Mouse (Mus musculus): ENCODE data around the gene Cln3.

The Cln3 gene

DNA sequence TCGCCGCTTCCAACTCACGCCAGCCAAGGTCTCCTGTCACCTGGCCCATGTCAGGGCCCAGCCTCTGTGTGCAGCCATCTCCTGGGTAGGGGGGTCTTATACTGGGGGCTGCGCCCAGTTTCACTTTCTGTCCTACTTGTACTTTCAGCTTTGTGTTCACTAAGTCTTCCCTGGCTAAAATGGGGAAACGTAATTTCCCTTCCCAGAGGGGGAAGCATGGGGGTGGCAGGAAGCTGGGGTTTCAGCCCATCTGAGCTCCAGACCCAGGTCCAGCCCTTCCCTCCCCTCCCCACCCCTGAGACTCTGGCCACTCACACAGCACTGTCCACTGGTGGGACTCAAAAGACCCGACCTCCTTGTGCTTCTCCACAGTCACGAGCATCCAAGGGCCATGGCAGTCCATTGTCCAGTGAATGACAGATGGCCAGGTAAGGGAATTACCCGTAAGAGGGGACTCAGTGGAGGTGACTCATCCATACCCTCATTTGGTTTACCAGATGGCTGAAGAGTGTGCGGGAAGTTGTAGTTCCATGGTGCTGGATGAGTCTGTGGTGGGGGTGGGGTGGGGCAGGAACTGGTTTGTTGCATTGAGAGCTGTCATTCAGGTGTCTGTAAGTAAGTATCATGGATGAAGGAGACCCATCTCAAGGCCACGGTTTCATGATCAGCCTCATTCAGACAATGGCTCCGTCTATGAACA lies 9.4 kb upstream of the Cln3 start, which contains the start of gene Il27:
Gene Il27 (minus strand): TSS at position 80 of the 700 bp plus-strand sequence.
- in situ Hi-C loops (cut with MboI, MseI), result no loop called here

DNA sequence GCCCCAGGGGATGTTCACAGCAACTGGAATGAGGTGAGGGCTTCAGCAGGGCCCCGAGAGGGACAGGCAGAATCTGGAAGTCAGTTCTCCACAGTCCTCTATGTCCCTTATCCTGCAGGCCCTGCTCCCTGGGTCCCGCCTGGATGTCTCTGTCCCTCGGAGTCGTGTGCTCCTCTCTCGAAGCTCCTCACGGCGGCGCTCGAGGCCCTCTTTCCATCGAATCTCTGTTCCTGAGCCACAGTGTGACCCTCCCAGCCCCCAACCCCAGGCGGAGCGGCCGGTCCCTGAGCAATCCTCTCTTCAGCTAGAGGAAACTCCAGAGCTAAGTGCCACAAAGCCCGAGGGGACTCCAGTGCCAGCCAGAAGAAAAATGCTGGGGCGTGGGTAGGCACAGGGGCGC lies 2.2 kb upstream of the Cln3 start:
- in situ Hi-C loops (cut with MboI, MseI), result no loop called here

DNA sequence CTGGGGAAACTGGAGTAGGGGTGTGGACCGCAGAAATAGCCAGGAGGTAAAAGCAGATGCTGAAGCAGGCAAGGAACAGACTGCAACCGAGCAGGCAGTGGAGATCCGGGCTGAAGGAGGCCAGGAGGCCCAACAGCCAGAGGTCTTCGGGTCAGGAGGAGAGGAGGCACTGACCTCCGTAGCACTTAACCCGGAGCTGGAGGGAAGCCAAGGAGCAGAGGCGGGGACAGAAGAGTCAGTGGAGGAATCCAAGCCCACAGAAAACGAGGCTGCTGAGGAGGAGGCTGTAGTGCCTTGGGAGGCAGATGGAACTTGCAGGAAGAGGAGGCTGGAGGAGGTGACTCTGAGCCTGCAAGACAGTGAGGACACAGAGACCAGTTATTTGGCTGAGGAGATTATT lies 1.2 kb upstream of the Cln3 start:
- in situ Hi-C loops (cut with MboI, MseI), result no loop called here

DNA sequence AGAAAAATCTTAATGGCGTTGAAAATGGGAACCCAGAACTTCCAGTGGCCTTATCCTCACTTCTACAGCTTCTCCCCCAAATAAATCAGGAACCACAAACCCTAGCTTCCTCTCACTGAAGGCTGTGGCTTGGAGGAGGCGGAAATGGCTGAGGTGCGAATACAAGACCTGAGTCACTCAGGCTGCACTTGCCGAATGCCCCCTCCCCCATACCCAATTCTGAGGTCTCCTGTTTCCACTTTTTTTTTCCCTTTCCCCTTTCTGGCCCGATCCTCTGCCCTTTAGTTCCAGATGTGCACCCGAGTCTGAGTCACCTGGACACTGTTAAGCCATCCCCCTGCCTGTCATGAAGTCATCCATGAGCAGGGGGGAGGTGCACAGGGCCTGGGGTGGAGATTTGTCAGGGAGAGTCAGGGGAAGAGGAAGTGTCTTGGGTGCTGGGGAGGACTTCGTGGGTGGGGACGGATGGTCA lies 1.1 kb downstream of the Cln3 start, which contains the start of gene Apobr:
Gene Apobr (plus strand): TSS at position 437 of the 472 bp plus-strand sequence.
- in situ Hi-C loops (cut with MboI, MseI), result no loop called here

DNA sequence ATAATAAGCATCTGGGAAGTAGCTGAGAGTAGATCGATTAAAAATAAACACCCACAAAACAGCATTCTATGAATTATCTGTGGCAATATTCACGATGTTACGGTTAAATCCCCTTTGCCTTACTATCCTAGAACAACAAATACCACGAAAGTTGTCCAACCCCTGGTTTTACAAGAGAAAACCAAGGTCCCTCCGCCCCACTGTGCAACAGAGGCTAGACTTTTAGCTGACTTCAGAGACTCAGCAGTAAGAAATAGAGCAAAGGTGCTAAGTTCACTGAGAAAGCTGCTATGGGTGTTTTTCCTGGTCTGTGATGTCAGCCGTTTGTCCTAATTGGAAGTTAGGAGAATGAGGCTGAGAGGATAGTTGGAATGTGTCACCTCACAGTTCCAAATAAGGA lies 1.9 kb downstream of the Cln3 start:
- in situ Hi-C loops (cut with MboI, MseI), result no loop called here

DNA sequence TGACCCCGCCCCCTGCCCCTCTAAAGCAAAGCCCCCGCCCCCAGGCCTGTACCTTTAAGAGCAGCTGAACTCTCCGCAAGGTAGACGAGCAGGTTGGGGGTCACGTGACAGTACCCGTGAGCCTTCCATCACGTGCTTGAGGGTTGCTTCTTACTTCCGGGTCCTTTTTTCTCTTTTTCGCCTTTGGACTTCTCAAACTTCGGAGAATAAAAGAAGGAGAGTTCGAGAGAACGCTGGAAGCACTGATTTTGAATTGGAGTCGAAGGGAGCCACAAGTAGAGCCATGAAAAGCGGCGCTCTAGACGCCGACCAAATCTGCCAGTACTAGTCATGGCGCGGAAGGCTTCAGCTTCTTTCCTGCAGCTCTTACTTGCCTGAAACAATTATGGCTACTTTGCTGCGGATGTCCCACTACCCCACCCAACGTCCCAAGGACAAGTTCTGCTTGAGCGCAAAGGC lies 2.3 kb downstream of the Cln3 start:
- in situ Hi-C loops (cut with MboI, MseI), result no loop called here

DNA sequence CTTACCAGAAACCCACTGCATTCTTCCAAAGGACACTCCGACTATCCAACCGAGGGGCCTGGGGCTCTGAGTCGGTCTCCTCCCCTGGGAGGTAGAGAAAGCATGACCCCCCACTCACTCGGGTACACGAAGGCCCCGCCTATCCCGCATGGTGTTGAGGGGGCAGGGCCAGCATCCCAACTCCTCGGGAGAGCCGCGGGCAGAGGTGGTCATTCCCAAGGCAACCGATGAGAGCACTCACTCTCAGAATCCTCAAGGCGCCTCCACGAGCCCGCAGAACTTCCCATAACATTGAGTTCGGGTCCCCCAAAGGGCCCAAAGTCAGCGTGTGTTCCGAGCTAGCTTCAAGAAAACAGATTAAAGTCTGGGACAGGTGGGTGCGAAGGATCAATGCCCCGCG lies 2.9 kb downstream of the Cln3 start:
- in situ Hi-C loops (cut with MboI, MseI), result no loop called here

DNA sequence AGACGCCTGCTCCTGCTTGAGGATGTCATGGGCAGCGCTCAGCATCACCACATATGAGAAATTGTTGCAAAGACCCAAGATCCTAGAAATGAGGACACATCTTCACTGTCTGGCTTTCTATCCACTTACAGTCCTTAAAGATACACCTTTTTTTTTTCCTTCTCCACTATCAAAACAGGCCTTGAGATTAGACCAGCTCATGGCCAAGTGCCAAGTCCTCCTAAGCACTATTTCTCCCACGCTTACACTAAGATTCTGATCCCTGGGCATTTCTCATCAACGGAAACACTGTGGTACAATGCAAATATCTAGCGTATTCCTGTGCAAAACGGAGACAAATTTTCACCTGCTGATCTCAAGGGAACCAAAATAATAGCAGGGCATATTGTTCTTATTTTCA lies 4.0 kb downstream of the Cln3 start:
- in situ Hi-C loops (cut with MboI, MseI), result no loop called here

DNA sequence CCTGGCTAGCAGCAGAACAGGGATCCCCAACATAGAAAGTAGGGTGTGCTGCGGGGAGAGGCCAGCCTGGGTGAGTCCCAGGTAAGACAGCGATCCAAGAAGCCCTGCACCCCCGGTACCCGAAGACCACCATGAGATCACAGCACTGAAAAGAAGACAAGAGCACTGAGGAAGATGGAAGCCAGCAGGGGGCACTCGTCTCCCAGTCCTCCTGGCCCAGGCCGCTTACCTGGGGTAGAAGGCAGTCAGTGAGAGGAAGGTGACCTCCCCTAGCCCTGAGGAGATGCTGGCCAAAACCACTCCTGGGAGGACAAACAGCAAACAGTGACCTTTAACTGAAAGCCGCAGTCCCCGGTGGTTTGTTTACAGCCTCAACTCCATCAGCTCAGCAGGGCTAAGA lies 6.4 kb downstream of the Cln3 start:
- in situ Hi-C loops (cut with MboI, MseI), result loop anchor here (5.0 kb wide), 1 partner anchor 58 kb away; no protein-coding TSS in a partner anchor

DNA sequence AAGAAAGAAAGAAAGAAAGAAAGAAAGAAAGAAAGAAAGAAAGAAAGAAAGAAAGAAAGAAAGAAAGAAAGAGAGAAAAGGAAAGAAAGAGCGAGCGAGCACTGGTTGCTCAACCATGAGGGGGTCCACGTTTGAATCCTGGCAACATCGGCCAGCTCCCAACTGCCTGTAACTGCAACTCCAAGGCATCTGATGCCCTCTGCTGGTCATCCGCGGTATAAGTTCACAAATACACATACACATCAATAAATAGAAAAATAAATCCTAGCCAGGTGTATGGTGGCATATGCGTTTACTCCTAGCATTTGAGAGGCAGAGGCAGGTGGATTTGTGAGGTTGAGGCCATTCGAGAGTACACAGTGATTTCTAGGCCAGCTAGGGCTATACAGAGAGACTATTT lies 8.7 kb downstream of the Cln3 start:
- in situ Hi-C loops (cut with MboI, MseI), result loop anchor here (5.0 kb wide), 1 partner anchor 60 kb away; no protein-coding TSS in a partner anchor

DNA sequence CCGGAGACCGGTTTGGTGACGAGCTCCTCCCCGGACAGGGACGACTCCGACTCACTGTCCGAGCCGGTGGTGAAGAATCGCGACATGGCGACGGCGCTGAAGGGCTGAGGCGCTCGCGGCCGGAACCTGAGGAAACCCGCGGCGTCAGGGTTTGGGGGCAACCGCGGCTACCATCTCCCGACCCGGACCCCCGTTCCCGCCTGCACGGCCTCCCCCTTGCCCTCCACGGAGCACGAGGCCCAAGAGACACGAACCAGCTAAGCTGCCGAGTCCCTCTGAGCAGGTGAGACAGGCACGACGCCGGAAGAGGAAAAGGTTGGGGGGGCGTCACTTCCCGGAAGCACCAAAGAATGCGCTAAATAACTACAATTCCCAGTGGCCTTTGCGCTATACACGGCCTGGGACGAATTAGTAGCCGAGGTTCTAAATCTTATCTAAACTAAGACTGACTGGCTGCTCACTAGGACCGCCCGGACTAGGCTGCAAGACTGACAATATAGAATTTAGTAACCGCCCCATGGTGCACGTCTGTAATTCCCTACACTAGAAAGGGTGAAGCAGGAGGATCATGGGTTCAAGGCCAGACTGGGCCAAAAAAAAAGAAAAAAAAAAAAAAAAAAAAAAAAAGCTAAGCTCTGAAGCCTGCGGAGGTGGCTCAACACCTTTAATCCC lies 19.4 kb downstream of the Cln3 start, which contains the start of gene Eif3c:
Gene Eif3c (minus strand): TSS at position 318 of the 672 bp plus-strand sequence.
- in situ Hi-C loops (cut with MboI, MseI), result no loop called here

DNA sequence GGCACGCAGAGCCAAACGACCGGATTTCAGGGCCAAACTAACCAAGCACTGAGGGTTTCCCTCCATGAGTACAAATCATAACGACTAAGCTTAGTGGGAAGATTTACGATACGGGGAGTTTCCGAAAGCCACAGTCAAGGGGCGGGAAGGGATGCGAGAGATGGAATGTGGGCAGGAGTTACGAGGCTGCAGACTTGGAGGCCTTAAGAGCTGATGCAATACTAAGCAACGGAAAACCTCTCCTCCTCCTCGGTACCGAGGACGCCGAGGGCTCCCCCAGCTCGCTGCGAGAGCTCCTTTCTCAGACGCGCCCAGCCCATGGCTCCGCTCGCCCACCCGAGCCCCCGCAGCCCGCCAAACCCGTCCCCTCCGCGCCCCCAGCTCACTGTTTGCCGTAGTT lies 19.9 kb downstream of the Cln3 start:
- in situ Hi-C loops (cut with MboI, MseI), result no loop called here

DNA sequence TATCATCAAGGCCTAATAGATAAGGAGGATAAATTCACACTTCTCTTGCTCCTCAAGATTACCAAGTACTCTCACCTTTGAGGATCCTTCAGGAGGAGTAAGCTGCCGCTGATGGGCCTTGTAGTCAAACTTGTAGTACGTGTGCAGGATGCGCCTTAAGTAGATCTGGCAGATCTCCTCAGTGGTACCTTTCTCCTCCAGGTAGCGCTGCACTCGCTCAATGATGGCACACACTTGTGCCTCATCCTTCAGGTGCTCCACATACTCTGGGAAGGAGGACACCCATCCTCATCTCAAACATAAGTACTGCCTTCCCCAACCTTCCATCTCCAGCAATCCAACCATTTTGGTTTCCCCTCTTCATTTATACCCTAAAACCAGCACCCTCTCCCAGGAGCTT lies 29.0 kb downstream of the Cln3 start:
- in situ Hi-C loops (cut with MboI, MseI), result no loop called here

DNA sequence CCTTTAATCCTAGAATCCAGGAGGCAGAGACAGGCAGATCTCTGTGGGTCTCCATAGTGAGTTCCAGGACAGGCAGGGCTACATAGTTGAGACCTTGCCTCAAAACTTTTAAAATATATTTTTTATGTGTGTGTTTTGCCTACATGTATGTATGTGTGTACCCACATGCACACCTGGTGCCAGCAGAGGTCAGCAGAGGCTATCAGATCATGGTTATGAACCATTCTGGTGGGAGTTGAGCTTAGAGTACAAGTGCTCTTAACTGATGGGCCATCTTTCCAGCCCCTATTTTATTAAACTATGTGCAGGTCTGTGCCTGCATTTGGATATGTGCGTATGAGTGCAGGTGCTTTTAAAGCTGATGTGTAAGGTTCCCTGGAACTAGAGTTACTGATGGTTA lies 30.8 kb downstream of the Cln3 start:
- in situ Hi-C loops (cut with MboI, MseI), result no loop called here

DNA sequence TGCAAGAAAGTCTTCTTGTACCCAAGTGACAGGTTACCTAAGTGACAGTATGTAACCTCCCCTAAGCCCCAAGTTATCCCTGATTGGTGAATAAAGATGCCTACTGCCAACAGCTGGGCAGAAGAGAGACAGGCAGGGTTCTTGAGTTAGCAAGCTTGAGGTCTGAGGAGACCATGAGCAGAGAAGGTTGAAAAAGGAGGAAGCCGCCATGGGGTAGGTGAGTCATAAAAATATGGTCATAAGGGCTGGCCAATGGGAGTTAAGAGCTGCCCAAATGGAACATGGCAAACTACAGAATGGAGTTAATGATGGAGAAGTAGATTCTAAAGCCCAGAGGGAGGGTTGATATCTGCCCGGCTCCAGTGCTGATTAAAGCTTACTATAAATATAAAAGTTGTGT lies 40.0 kb downstream of the Cln3 start:
- in situ Hi-C loops (cut with MboI, MseI), result no loop called here

DNA sequence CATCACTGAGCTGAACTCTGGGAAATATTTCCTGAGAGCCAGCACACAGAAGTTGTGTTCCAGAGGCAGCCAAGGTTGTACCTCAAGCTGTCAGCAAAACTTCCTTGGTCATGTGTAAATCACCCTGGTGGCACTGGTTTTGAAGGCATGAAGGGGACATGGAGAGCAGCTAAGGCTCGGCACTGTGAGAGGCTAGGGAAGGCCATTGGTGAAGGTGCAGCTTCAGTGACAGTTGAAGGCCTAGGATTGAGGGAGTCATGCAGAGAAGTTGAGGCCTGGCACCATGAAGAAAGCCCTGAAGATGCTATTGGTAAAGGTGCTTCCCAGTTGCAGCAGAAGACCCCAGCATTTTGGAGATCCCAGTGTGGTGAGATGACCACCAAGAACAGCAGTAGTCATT lies 44.0 kb downstream of the Cln3 start:
- in situ Hi-C loops (cut with MboI, MseI), result no loop called here

DNA sequence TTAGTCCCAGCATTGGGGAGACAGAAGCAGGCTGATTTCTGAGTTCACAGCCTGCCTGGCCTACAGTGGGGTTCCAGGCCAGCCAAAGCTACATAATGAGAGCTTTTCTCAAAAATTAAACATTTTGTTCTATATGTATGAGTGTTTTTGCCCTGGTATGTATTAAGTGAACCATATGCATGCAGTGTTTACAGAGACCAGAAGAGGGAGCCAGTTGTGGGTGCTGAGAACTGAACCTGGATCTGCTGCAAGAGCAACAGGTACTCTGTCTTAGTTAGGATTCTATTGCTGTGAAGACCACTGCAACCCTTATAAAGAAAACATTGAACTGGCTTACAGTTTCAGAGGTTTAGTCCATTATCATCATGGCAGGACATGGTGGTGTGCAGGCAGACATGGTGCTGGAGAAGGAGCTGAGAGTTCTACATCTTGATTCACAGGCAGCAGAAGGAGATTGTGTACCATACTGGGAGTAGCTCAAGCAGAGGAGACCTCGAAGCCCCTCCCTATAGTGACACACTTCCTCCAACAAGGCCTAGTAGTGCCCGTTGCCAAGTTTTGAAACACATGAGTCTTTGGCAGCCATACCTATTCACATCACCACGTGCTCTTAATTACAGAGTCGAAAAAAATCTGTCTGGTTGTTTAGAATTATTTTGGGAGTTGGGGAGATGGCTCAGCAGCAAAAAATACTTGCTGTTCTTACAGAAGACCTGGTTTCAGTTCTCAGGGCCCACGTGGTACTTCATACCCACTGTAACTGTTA lies 47.6 kb downstream of the Cln3 start:
- in situ Hi-C loops (cut with MboI, MseI), result no loop called here

DNA sequence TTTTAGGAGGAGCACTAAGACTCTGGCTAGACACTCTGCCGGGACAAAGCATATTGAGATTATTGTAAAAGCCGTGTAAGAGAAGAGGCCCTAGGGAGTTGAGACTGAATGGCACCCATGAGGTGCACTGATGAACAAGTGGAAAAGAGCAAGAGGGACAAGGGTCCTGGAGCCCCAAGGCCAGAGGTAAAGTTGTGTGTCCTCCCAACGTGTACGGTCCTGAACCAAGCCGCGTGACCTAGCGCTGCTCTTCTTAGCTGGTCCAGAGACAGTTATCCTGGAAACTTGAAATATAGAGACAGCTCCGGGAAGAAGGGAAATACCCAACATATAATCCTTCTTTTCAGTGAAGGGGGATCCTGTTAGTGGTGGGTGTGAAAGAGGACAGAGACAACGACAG lies 49.2 kb downstream of the Cln3 start:
- in situ Hi-C loops (cut with MboI, MseI), result no loop called here

DNA sequence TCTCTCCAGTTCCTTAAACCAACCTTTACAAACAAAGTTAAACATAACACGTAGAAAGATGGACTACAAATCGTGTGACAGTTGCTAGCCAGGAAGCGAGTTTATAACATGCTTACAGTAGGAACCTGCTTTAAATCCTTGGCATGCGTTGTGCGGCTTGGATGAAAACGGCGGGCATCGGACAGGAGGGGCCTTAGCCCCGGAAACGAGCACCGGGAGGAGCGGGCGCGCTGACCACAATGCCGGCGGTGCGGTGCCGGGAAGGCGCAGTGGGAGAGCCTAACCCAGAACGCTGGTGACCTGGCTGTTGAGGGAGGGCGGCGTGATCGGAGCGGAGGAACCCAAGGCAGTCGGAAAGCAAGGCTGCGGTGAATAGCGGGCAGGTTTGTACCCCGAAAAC lies 49.9 kb downstream of the Cln3 start:
- in situ Hi-C loops (cut with MboI, MseI), result no loop called here

DNA sequence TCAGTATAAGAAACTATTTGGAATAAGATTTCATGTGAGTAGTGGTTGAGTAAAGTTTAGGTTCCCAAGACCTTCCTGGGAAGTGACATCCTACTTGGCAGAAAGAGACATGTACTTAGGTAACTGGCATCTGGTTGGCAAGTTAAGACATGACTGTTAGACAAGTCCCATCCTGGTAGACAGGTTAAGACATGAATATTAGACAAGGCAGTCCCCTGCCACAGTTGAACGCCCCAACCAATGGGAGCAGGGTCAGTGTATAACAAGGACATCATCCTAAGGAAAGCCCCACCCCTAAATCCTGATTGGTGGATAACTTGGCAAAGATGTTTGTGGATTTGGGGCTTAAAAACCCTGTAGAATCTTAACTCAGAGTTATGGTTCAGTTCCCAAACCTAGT lies 52.2 kb downstream of the Cln3 start:
- in situ Hi-C loops (cut with MboI, MseI), result no loop called here

DNA sequence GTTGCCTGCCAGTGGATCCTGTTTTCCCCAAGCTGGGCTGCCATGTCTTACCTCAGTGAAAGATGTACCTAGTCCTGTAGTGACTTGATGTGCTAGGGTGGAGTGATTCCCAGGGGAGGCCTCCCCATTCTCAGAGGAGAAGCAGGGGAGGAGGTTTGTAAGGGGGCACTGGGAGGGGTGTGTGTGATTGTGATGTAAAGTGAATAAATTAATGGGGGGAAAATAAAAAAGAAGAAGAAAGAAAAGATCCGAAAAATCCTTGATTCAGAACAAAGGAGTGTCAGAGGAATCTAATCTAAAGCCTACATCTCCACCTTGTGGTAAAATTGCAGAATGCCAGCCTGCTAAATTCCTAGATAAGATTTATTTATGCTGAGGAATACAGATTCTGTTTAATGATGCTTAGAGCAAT lies 57.4 kb downstream of the Cln3 start:
- in situ Hi-C loops (cut with MboI, MseI), result no loop called here

DNA sequence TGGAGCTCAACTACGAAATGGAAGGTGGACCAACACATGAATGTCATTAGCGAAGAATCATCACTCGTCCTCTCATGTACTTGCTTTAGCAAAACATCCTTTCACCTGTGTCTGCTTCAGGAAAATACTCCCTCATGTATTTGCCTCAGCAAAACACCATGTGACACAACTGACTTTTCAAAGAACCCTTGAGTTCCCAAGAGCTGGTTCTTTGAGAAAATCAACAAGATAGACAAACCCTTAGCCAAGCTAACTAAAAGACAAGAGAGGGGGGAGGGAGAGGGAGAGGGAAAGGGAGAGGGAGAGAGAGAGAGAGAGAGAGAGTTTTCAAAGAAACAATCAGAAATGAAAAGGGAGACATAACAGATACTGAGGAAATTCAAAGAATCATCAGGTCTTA lies 62.3 kb downstream of the Cln3 start:
- in situ Hi-C loops (cut with MboI, MseI), result no loop called here

Measured in T-helper 1 cell (primary cell).